Mouse (Mus musculus): ENCODE measurements around the gene Safb2.

GRCm38 (mm10) chr17:56554122-56554551, 30.2 kb downstream of the Safb2 start, which contains the start of gene Gm20219:
- TF ChIP-seq CTCF (IDR thresholded peaks at IDR 0.05; ENCODE audit: extremely low read depth, insufficient read length, insufficient replicate concordance, low read depth, low read length), result no peak
- TF ChIP-seq POLR2A (IDR thresholded peaks at IDR 0.05; ENCODE audit: low read depth, low read length), result no peak
